Mouse (Mus musculus) lung, embryonic 14.5 days (tissue): ENCODE data around the gene Slc25a19. TPM values are rescaled to one million over a fixed set of nuclear protein-coding genes. Genes with fewer than 3 reads are reported as not detected.
"Not testable (repeated sequence)": the region's sequence is repeated elsewhere in the genome, so short reads cannot be mapped to it uniquely, and the experiment has no call there.

Source experiments
- ATAC-seq: fragments of 200-750 bp; cut with Nextera tagmentation; 2 replicates; pipeline ENCODE4 v1.8.0; 2017; ENCODE audit warnings: mild to moderate bottlenecking, moderate TSS enrichment, moderate library complexity; ENCODE audit not compliant: insufficient read depth
- DNase-seq: peaks from one replicate; pipeline ENCODE4 v3.0.0-alpha.2; 2015
- H3K27ac ChIP-seq: fragments of 300-500 bp; sonication (generic); 2 replicates; pipeline ENCODE4 v1.5.1; 2014; ENCODE audit warnings: low read depth, mild to moderate bottlenecking, moderate library complexity
- H3K27me3 ChIP-seq: fragments of 300-500 bp; sonication (generic); 2 replicates; pipeline ENCODE4 v1.6.1; 2014; ENCODE audit warnings: low read length, control low read depth; ENCODE audit not compliant: insufficient read depth
- H3K36me3 ChIP-seq: fragments of 300-500 bp; sonication (generic); 2 replicates; pipeline ENCODE4 v1.6.1; 2014; ENCODE audit warnings: control low read depth; ENCODE audit not compliant: insufficient read depth
- H3K4me1 ChIP-seq: fragments of 300-500 bp; sonication (generic); 2 replicates; pipeline ENCODE4 v1.6.1; 2014; ENCODE audit warnings: antibody characterized with exemption, control low read depth; ENCODE audit not compliant: insufficient read depth
- H3K4me2 ChIP-seq: fragments of 300-500 bp; sonication (generic); 2 replicates; pipeline ENCODE4 v1.6.1; 2014; ENCODE audit warnings: mild to moderate bottlenecking
- H3K4me3 ChIP-seq: fragments of 300-500 bp; sonication (generic); 2 replicates; pipeline ENCODE4 v1.5.1; 2014; ENCODE audit warnings: low read depth, low read length
- H3K9ac ChIP-seq: fragments of 300-500 bp; sonication (generic); 2 replicates; pipeline ENCODE4 v1.6.1; 2014
- H3K9me3 ChIP-seq: fragments of 300-500 bp; sonication (generic); 2 replicates; pipeline ENCODE4 v1.6.1; 2016; ENCODE audit warnings: low read depth, low read length, control low read depth
- CTCF ChIP-seq: IDR thresholded peaks from 2 replicates; pipeline ENCODE4 v1.5.1; 2016; ENCODE audit warnings: antibody characterized with exemption, low read depth
- whole genome bisulfite sequencing: fragments of 180-500 bp; shearing (Covaris S2); extraction: QIAGEN DNeasy Blood & Tissue Kit; methylation state at CpG from one replicate; pipeline ENCODE4 v1.1.7; 2014; 5-methylcytosine and 5-hydroxymethylcytosine counted together
- polyA plus RNA-seq: library from polyadenylated mRNA; unstranded; fragments of >200 nt; fragmentation: Nextera tagmentation; extraction: Ambion mirVana; gene quantifications from 2 replicates; pipeline ENCODE4 v1.2.1, GENCODE M21; 2014

The Slc25a19 gene
- polyA plus RNA-seq, 1 experiment from 2014 or later, result 18.5 TPM

- Histone ChIP-seq H3K4me2 (no peak overlapping the region), H3K27ac (no peak overlapping the region; the same call in 1 of the 2 replicates), H3K4me3 (no peak overlapping the region), H3K27me3 (no peaks in the 10 kb centered on the region), H3K9ac (no peak overlapping the region), H3K4me1 (no peaks in the 10 kb centered on the region), H3K36me3 (peaks cover 47% of the 10 kb centered on the region), H3K9me3 (no peaks in the 10 kb centered on the region)
- no peak for TF ChIP-seq CTCF
- WGBS, result 65% methylated on average over 10 of the region's 10 CpGs
- peak; percentile 20 for DNase-seq
- ATAC-seq, result no peak
Measured at GRCm38 (mm10) chr11:115649706-115650105, 21.6 kb upstream of the Slc25a19 start.

- H3K4me1 ChIP-seq, result no peaks in the 10 kb centered on the region
- no peak overlapping the region for H3K27ac ChIP-seq
- ATAC-seq (no peak), DNase-seq (peak; percentile 89)
- TF ChIP-seq CTCF, result peak; percentile 76
- H3K36me3 ChIP-seq, result peaks cover 43% of the 10 kb centered on the region
- no peak overlapping the region for H3K9ac ChIP-seq
- no peaks in the 10 kb centered on the region for H3K27me3 ChIP-seq
- no peaks in the 10 kb centered on the region for H3K9me3 ChIP-seq
- WGBS, result 42% methylated on average over 6 of the region's 6 CpGs
- H3K4me2 ChIP-seq, result no peak overlapping the region
- no peak overlapping the region for H3K4me3 ChIP-seq
Measured at GRCm38 (mm10) chr11:115647459-115647858, 19.4 kb upstream of the Slc25a19 start.

DNA sequence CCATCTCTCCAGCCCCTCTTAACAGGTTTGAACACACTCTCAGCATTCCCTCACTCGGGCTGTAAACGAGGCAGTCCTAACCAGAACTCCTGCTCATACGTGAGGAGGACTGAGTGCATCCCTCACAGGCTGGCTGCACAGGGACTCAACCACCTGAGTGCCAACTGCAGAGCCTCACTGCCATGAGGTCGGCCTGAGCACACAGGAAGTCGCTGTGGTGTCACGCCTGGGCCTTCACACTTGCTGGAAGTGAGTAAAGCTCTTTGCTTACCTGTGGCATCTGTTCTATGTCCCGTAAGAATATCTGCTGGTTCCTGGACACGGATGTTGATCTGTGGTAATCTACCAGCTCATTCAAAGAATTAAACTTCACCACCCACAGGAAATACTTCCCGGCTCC, 18.3 kb upstream of the Slc25a19 start:
- no peaks in the 10 kb centered on the region for H3K4me1 ChIP-seq
- H3K9me3 ChIP-seq, result no peaks in the 10 kb centered on the region
- peaks cover 43% of the 10 kb centered on the region for H3K36me3 ChIP-seq
- ATAC-seq (no peak), DNase-seq (no peak)
- no peak overlapping the region for H3K27ac ChIP-seq
- no peak overlapping the region for H3K4me3 ChIP-seq
- no peak overlapping the region for H3K9ac ChIP-seq
- no peak for TF ChIP-seq CTCF
- 85% methylated on average over 9 of the region's 9 CpGs for WGBS
- H3K27me3 ChIP-seq, result no peaks in the 10 kb centered on the region
- no peak overlapping the region for H3K4me2 ChIP-seq

DNA sequence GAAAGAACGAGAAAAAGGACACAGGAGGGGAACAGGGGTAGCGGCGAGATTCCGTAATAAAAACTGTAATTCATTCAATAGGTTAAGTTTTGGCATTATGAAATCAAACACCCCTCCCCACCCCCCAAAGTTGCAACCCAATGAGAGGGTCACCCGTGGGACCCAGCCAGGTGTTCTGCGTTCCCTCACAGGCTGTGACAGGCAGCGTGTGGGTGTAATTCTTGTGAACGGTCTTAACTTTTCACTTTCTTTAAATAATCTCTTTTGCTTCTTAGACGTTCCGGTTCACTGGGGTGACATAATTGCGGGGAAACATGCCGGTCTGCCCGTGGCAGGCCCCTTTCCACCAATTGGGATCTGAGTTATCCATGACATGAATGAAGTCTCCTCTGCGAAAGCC, 17.4 kb upstream of the Slc25a19 start:
- ATAC-seq, H3K4me2 ChIP-seq, H3K4me1 ChIP-seq, H3K9ac ChIP-seq, H3K4me3 ChIP-seq, H3K9me3 ChIP-seq, H3K27me3 ChIP-seq, H3K27ac ChIP-seq: not testable (repeated sequence)
- 57% methylated on average over 14 of the region's 14 CpGs for WGBS
- peak; percentile 26 for DNase-seq
- H3K36me3 ChIP-seq, result peaks cover 43% of the 10 kb centered on the region

DNA sequence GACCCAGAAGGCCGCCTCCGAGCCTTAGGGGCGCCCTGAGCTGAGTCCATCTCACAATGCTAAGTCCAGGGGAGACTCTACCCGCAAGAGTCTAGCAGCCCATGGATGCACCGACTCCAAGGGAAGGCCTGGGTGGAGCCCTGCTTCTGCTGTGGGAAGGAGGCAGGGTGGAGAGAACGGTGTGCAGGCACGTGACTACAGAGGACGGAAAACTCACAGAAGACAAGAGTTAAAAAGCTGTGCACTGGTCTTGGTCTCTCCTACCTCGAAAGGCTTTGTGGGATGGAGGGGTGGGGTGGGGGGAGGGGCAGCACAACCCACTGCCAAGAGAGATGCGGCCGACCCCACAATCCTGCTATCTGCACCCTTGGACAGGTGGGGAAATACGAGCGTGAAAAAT, 16.2 kb upstream of the Slc25a19 start:
- Histone ChIP-seq H3K9me3 (no peaks in the 10 kb centered on the region), H3K36me3 (peaks cover 38% of the 10 kb centered on the region), H3K4me3 (no peak overlapping the region), H3K4me2 (no peak overlapping the region), H3K27me3 (no peaks in the 10 kb centered on the region), H3K4me1 (no peaks in the 10 kb centered on the region), H3K9ac (no peak overlapping the region), H3K27ac (no peak overlapping the region)
- DNase-seq, result no peak
- ATAC-seq, result no peak
- 89% methylated on average over 13 of the region's 13 CpGs for WGBS
- no peak for TF ChIP-seq CTCF

GRCm38 (mm10) chr11:115643265-115643664, 15.2 kb upstream of the Slc25a19 start:
- WGBS, result 76% methylated on average over 10 of the region's 10 CpGs
- ATAC-seq (no peak), DNase-seq (no peak)
- Histone ChIP-seq H3K27ac (no peak overlapping the region), H3K4me2 (no peak overlapping the region), H3K4me3 (no peak overlapping the region), H3K9ac (no peak overlapping the region), H3K36me3 (peaks cover 35% of the 10 kb centered on the region), H3K4me1 (no peaks in the 10 kb centered on the region), H3K9me3 (no peaks in the 10 kb centered on the region), H3K27me3 (no peaks in the 10 kb centered on the region)
- TF ChIP-seq CTCF, result no peak

DNA sequence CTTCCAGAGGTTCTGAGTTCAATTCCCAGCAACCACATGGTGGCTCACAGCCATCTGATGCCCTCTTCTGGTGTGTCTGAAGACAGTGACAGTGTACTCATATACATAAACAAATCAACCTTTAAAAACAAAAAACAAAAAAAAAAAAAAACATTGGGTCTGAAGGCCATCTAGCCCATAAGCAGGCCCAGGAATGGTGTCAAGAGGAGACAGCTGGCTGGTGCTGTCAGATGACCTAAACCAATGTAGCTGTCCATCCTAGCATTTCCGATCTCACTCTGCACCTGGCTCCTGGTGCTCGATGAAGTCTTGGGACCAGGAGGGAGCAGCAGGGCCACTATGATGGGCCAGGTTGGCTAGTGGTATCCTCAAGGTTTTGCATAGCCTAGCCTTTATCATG, 14.6 kb upstream of the Slc25a19 start:
- Histone ChIP-seq H3K27ac (no peak overlapping the region), H3K4me1 (no peaks in the 10 kb centered on the region), H3K4me3 (no peak overlapping the region), H3K9ac (no peak overlapping the region), H3K27me3 (no peaks in the 10 kb centered on the region), H3K9me3 (no peaks in the 10 kb centered on the region), H3K36me3 (peaks cover 29% of the 10 kb centered on the region), H3K4me2 (no peak overlapping the region)
- ATAC-seq, result no peak
- 87% methylated on average over 2 of the region's 2 CpGs for WGBS
- no peak for TF ChIP-seq CTCF
- no peak for DNase-seq

DNA sequence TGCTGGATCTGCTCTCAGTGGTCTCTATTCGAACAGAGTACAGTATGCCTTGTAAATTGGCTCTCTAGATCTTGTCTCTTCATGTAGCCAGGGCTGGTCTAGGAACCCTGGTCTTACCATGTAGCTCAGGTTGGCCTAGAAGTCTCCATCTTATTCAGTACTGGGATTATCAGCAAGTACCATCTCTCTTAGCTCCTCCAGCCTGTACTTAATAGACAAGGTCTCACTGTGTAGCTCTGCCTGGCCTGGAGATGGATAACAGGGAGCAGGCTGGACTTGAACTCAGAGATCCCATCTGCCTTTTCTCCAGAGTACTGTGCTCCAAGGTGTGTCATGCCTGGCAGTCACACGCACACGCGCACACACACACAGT, 13.6 kb upstream of the Slc25a19 start:
- 88% methylated on average over 4 of the region's 4 CpGs for WGBS
- Histone ChIP-seq H3K9me3 (no peaks in the 10 kb centered on the region), H3K27ac (no peak overlapping the region), H3K4me1 (no peaks in the 10 kb centered on the region), H3K36me3 (peaks cover 26% of the 10 kb centered on the region), H3K4me3 (no peak overlapping the region), H3K9ac (no peak overlapping the region), H3K27me3 (no peaks in the 10 kb centered on the region), H3K4me2 (no peak overlapping the region)
- ATAC-seq, result no peak
- no peak for DNase-seq
- no peak for TF ChIP-seq CTCF
